Mouse (Mus musculus) erythroblast, adult 5-6 weeks (primary cell): ENCODE measurements around the gene Sgsh. TPM values are rescaled to one million over a fixed set of nuclear protein-coding genes. Genes with fewer than 3 reads are reported as not detected.
"Not testable (repeated sequence)": the region's sequence is repeated elsewhere in the genome, so short reads cannot be mapped to it uniquely, and the experiment has no call there.

Experiments used
- ATAC-seq: replicated peaks from 2 replicates; pipeline ENCODE4 v1.8.0; 2016; ENCODE audit warnings: moderate number of reproducible peaks, mild to moderate bottlenecking, moderate TSS enrichment, inconsistent platforms; ENCODE audit not compliant: poor library complexity, low FRiP score, severe bottlenecking
- total RNA-seq, 2 experiments: library from RNA; stranded (forward) in 1 of 2; stranded (reverse) in 1 of 2; fragments of 150-400 nt in 1 of 2; fragments of 200-764, 138-1000 nt in 1 of 2; gene quantifications; 2 replicates each; pipeline versions ENCODE4 v1.2.3 to v1.2.4; 2015 to 2017; ENCODE audit warnings: low replicate concordance in 2 of 2

The Sgsh gene
- 0.77 and 4.2 TPM in 2 replicates for total RNA-seq (2015; ENCODE audit: low replicate concordance)
- total RNA-seq (2017; ENCODE audit: low replicate concordance), result 1.5 and 3.2 TPM in 2 replicates

GRCm38 (mm10) chr11:119355443-119356385, at the start of gene Sgsh, which contains the start of gene Slc26a11:
TSS of gene Sgsh (minus strand) at chr11:119355536.
TSS of gene Slc26a11 (plus strand) at chr11:119355557.
- peak; percentile 86 for ATAC-seq

- peak; percentile 73 for ATAC-seq
Measured at GRCm38 (mm10) chr11:119404627-119405026, 49.3 kb upstream of the Sgsh start.

GRCm38 (mm10) chr11:119402501-119403160, 47.3 kb upstream of the Sgsh start:
- ATAC-seq, result no peak

GRCm38 (mm10) chr11:119396461-119396860, 41.1 kb upstream of the Sgsh start:
- ATAC-seq, result no peak

- no peak for ATAC-seq
Measured at GRCm38 (mm10) chr11:119395931-119396330, 40.6 kb upstream of the Sgsh start.

- ATAC-seq, result no peak
Measured at GRCm38 (mm10) chr11:119395394-119395793, 40.1 kb upstream of the Sgsh start.

GRCm38 (mm10) chr11:119394210-119394609, 38.9 kb upstream of the Sgsh start:
- ATAC-seq, result no peak

- ATAC-seq, result peak; percentile 27
Measured at GRCm38 (mm10) chr11:119393483-119393804, 38.1 kb upstream of the Sgsh start.

GRCm38 (mm10) chr11:119392800-119393482, 37.6 kb upstream of the Sgsh start, which contains the start of gene Rnf213:
TSS of gene Rnf213 (plus strand) at chr11:119393100.
- peak; percentile 62 for ATAC-seq

- ATAC-seq, result peak; percentile 81
Measured at GRCm38 (mm10) chr11:119392001-119392614, 36.8 kb upstream of the Sgsh start.

GRCm38 (mm10) chr11:119391386-119392000, 36.2 kb upstream of the Sgsh start:
- ATAC-seq, result peak; percentile 44

- 0 out of 2 replicates have a peak, but pooled peaks have one; percentile 2 for ATAC-seq
Measured at GRCm38 (mm10) chr11:119390271-119391231, 35.2 kb upstream of the Sgsh start.

- ATAC-seq, result no peak
Measured at GRCm38 (mm10) chr11:119389851-119390270, 34.5 kb upstream of the Sgsh start.

- not testable (repeated sequence) for ATAC-seq
Measured at GRCm38 (mm10) chr11:119387273-119387672, 31.9 kb upstream of the Sgsh start.

GRCm38 (mm10) chr11:119386306-119386705, 31.0 kb upstream of the Sgsh start:
- ATAC-seq, result no peak

GRCm38 (mm10) chr11:119384904-119385303, 29.6 kb upstream of the Sgsh start:
- no peak for ATAC-seq

- ATAC-seq, result no peak
Measured at GRCm38 (mm10) chr11:119382338-119382850, 27.1 kb upstream of the Sgsh start.
